Mouse (Mus musculus): Measurements from ENCODE around the gene Mycbp2. TPM values are rescaled to one million over a fixed set of nuclear protein-coding genes. Genes with fewer than 3 reads are reported as not detected.
A peak's percentile ranks its signal among the peaks of the same experiment; 100 is the strongest.

Gene Mycbp2
- total RNA-seq, 2 experiments from 2014 or later = 162 to 172 TPM

- DNase-seq = no peak
Observed at GRCm38 (mm10) chr14:103102246-103102645, 244.4 kb downstream of the Mycbp2 start.

- DNase-seq = no peak
Observed at GRCm38 (mm10) chr14:103101171-103101570, 245.4 kb downstream of the Mycbp2 start.

DNA sequence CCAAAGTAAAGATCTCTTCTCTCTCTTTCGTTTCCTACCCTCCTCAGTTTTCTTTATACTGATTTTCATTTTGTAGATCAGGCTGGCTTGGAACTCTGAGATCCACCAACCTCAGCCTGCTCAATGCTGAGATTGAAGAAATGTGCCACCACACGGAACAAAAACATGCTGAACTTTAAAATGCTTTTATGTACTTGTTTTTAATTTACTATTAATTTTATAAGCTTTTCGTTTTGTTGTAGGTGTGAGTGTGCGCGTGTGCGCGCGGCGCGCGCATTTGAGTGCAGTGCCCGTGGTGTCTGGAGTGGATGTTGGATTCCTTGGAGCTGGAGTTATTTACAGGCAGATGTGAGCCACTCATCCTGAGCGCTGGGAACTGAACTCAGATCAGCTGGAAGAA, 246.3 kb downstream of the Mycbp2 start:
- no peak for DNase-seq

DNA sequence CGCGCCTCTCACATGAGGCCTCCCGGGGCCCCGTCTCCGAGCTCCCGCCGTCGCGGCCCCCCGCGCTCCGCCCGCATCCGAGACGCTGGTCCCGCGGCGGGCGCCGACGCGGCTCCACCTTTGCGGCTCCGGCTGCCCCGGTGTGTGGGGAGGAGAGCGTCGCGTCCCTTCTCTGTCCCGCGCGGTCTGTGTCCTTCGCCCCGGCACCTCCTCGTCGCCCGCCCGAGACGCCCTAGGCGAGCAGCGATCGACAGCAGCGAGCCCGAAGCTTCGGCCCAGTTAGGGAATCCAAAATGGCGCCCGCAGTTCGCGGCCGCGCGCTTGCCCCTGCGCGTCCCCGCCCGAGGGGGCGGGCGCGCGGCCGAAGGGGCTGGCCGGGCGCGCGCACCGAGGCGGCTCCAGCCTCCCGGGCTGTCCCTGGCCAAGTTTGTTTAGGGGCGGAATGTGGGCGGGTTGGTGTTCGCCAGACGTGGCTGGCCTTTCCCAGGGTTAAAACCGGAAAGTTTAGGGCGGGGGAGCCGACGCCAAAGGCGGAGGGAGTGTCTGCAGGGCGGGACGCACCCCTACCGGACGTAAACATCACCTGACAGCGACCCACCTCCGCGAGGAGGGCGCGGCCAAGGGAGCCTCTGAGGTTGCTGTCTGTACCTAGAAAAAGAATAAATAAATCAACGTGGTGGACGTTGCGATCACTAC, 247.2 kb downstream of the Mycbp2 start, which contains the start of gene Fbxl3:
TSS of gene Fbxl3 (minus strand) at position 329 of the 696 bp plus-strand sequence.
- DNase-seq = peak; percentile 78 to 82

DNA sequence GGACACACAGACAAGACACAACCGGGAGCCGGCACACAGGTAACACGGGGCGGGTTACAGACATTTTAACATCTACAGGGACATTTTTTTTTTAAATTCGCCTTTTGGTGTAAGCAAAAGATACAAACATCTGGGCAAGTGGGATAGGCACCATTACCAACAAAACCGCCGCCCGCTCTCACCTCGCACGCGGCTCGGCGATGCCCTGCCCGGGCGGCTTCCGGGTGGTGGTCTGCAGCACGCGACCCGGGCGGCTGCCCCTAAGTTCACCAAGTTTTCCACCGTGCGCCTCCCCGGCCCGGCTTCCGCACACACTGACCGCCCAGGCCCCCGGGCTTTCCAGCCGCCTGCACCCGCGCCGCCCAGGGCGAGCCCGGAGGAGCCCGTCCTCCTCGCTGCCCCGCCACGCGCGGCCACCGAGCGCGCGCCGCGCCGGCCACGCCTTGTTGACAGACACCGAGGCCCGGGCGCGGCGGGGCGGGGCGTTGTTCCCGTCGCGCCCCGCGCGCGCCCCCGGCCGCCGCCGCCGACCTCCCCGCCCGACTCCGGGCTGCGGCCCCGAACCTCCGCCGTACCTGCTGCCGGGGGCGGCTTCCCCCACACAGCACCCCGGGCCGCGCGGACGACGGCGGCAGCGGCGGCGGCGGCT, 247.9 kb downstream of the Mycbp2 start:
- DNase-seq = peak; percentile 72 to 75

DNA sequence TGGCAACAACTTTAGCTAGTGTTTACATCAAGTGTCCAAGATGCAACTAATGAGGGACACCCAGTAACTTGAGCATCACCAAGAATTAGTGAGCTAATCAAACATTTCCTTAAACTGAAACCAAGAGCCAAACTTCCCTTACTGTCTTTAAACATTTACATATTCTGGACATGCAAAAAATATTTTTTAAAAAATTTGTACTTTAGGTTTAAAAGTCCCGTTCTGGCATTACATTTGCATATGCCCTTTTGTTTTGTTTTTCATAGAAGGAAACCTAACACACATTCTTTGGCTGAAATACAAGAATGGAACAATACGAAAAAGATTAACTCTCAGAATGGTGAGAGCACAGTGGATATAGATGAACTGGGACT, 248.4 kb downstream of the Mycbp2 start:
- DNase-seq = no peak

DNA sequence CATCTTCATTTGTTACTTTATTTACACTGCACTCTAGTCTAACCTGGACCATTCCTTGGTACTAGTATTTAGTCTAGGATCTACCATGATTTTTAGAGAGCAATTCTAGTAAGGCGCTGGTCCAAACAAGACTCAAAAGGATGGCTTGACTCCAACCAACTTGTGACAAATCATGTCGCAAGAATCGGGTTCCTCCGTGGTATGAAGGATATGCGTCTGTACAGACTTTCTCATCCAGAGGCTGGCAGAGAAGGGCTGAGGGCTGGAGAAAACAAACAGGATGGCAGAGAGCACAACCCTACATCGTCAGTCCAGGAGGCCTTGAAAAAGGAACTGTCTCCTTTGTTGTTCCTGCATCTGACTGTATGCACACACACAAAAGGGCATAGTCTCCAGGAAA, 250.0 kb downstream of the Mycbp2 start:
- DNase-seq = no peak

- no peak for DNase-seq
Observed at GRCm38 (mm10) chr14:103095826-103096225, 250.8 kb downstream of the Mycbp2 start.

DNA sequence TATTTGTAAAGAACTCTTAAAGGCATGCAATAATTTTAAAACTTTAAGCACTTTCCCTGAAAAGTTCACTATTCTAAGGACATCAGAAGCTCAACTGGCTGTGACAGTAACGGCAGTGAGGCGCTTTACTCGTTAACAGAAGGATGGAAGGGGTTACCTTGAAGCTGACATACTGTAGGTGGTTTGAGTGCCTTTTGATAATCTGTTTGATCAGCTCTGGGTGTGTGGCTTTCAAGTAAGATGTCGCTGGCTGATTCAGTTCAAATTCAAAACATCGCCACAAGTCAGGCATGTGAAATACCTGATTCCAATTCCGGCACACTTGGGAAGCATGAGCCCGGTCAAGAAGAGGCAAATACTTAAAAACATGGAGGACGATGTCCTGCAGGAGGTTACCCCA, 251.6 kb downstream of the Mycbp2 start:
- DNase-seq = no peak

DNA sequence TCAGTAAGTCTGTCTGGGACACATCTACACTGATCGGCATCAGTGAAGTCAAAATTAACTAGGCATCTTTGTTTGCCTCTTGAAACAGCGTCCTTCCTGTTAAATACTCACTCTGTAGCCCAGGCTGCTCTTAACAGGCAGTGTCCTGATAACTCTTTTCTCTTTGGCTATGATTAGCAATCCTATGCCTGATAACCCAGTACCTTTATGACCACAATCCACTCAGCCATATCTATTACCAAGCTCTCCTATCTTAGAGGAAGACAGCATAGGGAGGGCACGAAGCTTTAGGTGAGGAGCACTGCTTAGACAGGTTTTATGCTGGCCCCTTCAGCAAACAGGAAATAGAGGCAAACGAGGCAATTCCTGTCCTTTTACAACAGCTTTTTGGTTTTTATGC, 252.9 kb downstream of the Mycbp2 start:
- no peak for DNase-seq

DNA sequence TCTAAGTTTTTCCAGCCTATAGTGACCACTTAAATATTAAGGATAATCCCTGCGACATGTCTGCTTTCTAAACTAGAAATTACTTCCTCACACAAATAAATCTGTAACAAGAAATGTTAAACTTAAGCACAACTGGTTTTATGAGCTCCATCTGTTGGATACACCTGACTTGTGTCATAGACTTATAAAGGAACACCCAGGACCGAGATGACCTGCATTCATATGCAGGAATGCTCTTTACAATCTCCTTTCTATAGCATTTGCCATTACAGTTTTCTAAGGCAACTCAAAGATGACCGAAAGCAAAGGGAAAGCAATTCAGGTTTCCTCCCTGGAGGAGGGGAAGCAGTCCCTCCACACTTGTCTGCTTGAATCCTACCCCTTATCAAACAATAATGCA, 253.4 kb downstream of the Mycbp2 start:
- no peak for DNase-seq

GRCm38 (mm10) chr14:103088624-103089023, 258.0 kb downstream of the Mycbp2 start:
- DNase-seq = no peak

- no peak for DNase-seq
Observed at GRCm38 (mm10) chr14:103087846-103088245, 258.8 kb downstream of the Mycbp2 start.

DNA sequence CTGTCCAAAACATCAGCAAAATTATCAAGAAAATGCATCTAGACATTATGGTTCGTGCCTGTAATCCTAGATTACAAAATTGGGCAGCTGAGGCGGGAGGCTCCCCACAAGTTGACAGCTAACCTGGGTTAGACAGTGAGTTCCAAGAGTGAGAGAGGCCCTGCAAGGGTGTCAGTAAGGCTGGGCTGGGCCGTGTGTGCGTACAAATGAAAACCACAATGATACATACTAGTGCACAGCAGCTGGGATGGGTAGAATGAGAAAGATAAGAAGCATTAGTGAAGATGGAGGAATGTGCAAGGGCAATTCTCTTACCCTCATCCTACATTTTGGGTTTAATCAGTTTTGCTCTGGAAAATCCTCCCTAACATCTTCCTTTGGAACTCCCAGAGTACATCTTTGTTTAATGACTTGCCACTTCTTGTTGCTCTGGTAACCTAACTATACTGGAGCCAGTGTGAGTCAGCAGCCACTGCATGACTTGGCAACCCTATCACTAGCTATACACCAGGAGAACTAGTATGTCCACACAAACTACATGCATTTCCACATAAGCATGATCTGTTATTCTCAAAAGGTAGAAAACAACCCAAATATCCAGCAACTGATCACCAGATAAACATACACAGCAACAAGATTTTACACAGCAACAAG, 259.8 kb downstream of the Mycbp2 start:
- no peak for DNase-seq

DNA sequence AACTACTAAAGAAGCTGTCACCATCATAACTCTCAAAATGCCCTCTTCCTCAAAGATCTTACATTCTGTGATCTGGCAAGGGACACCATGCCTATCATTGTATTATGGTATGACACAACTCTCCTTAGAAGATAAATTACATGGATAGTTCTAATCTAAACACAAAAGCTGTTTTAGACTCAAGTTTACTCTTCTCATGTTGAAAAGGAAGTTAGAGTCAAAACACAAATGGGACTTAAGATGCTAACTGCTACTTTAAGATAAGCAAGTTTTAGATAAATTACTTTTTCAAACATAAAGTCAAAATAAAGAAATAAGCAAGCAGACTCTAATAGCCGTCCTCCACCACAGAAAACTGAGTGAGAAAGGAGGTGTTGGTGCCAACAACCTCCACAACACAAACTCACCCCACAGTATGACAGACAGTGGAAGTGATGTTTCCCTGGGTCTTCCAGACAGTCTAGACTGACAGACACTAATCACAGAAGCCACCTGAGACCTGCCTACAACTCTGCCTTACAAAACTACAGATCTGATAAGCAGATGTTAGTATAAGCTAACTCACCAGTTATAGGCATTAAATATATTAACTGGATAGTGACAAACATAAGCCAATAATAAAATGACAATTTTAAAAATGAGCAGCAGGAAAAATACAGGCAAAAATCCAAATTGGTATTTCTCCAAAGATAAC, 260.6 kb downstream of the Mycbp2 start:
- no peak for DNase-seq

DNA sequence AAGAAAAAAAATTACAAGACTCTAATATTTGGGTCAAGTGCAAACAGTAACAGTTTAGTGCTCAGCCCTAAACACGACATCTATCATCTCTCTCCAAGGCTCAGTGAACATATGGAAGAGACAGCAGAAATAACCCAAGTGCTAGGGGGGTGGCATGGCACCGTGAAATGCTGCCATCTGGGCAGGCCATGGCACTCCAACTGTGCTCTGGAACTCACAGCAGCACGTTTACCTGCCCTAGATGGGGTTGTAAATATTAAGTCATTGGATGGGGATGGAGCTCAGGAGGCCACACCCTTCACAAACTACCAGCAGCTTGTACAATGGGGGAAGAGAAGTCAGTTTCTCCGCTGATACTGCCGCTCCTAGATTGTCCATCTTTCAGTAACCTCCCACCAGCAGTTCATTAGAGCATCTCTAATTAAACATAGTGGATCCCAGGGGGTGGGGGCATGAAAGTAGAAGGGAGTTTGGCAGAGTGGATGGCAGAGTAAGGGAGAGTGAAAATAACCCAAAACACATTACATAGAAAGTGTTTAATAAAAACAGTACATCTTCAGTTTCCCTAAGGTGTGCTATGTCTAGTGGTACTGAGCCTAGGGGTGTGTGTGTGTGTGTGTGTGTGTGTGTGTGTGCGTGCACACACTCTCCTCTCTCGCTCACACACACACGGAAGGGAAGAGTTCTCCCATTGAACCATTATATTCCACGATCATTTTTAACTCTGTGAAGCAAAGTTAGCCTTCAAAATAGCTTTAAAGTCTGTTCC, 267.2 kb downstream of the Mycbp2 start:
- DNase-seq = no peak

DNA sequence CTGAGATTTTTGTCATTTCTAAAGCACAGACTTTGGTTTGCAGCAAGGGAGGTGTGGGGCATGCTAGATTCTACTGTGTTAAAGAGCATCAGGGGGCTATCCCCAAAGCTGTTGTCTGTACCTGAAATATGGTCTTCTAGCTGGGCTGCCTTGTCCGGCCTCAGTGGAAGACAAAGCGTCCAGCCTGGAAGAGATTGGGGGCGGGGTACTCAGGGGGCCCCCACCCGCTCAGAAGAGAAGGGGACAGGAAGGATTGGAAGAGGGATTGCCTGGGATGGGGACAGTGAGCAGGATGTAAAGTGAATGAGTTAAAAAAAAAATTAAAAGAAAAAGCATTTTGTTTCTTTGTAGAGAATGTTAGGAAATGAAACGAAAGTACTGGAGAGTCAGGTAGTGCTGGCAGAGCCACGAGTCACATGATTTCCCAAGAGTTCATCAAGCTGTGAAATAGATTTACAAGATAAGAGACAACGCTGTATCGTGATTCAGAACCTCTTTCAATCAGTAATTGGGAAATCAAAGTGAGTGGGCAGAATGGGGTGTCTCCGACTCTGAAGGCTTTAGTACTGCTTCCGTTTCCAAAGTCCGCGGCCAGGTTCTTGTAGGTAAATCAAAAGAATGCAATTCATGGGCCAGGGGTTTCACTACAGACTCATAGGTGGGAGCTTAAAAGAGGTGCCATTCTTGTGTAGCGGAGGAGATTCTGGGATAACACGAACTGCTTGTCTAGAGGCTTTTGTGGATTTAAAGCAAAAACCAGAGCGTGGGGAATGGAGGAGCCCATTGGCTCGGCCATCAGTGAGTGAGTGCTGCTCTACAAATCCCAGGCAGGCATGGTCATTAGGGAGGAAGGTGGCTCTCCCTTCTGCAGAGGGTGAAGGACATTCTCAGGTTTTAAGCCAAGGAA, 268.4 kb downstream of the Mycbp2 start:
- no peak for DNase-seq

GRCm38 (mm10) chr14:103077272-103078005, 269.2 kb downstream of the Mycbp2 start:
- no peak for DNase-seq

- no peak for DNase-seq
Observed at GRCm38 (mm10) chr14:103075166-103075565, 271.4 kb downstream of the Mycbp2 start.

DNA sequence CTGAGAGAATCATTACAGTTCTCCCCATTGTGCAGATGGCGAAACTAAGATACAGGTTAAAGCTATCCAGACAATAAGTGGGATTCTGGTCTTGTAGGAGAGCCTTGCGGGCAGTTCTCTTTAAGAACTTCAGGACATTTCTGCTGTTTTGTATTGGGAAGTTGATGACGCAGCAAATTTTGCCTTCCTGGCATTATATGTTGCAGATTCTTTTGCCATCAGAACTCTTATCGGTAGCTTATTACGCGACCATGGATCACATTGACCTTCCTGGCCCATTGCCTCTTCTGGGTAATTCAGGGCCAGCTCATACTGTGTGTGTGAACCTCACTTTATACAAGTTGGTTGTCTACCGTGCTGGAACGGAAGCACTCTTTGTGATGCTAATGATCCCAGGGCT, 272.8 kb downstream of the Mycbp2 start:
- no peak for DNase-seq

- DNase-seq = no peak
Observed at GRCm38 (mm10) chr14:103072731-103073130, 273.9 kb downstream of the Mycbp2 start.
